Mouse (Mus musculus) hindbrain, embryonic 11.5 days (tissue): ENCODE results near the gene Tox2. TPM values are rescaled to one million over a fixed set of nuclear protein-coding genes. Genes with fewer than 3 reads are reported as not detected.

ENCODE experiments used
- ATAC-seq: fragments of 200-750 bp; cut with Nextera tagmentation; 2 replicates; pipeline ENCODE4 v1.8.0; 2017; ENCODE audit warnings: mild to moderate bottlenecking, moderate TSS enrichment, moderate library complexity; ENCODE audit not compliant: low FRiP score
- DNase-seq: peaks from one replicate; pipeline ENCODE4 v3.0.0-alpha.2; 2015; ENCODE audit warnings: low spot score
- H3K27ac ChIP-seq: fragments of 300-500 bp; sonication (generic); 2 replicates; pipeline ENCODE4 v1.5.1; 2014; ENCODE audit warnings: mild to moderate bottlenecking, low read depth, low read length
- H3K27me3 ChIP-seq: fragments of 300-500 bp; sonication (generic); 2 replicates; pipeline ENCODE4 v1.6.1; 2014; ENCODE audit warnings: mild to moderate bottlenecking, low read length, moderate library complexity, mixed read lengths; ENCODE audit not compliant: control insufficient read depth, insufficient read depth
- H3K36me3 ChIP-seq: fragments of 300-500 bp; sonication (generic); 2 replicates; pipeline ENCODE4 v1.6.1; 2014; ENCODE audit warnings: mild to moderate bottlenecking, low read length, moderate library complexity, mixed read lengths; ENCODE audit not compliant: control insufficient read depth, insufficient read depth
- H3K4me1 ChIP-seq: fragments of 300-500 bp; sonication (generic); replicated peaks from 2 replicates; pipeline ENCODE4 v1.6.1; 2014; ENCODE audit warnings: low read length, mixed read lengths; ENCODE audit not compliant: control insufficient read depth, insufficient read depth
- H3K4me2 ChIP-seq: fragments of 300-500 bp; sonication (generic); replicated peaks from 2 replicates; pipeline ENCODE4 v1.6.1; 2014; ENCODE audit warnings: mild to moderate bottlenecking, low read depth, low read length
- H3K4me3 ChIP-seq: fragments of 300-500 bp; sonication (generic); 2 replicates; pipeline ENCODE4 v1.5.1; 2014; ENCODE audit warnings: low read depth, low read length
- H3K9ac ChIP-seq: fragments of 300-500 bp; sonication (generic); 2 replicates; pipeline ENCODE4 v1.6.1; 2014; ENCODE audit warnings: low read depth, low read length
- H3K9me3 ChIP-seq: fragments of 300-500 bp; sonication (generic); 2 replicates; pipeline ENCODE4 v1.6.1; 2016; ENCODE audit warnings: low read length; ENCODE audit not compliant: control insufficient read depth
- WGBS: fragments of 180-500 bp; shearing (Covaris S2); extraction: QIAGEN DNeasy Blood & Tissue Kit; methylation state at CpG from one replicate; pipeline ENCODE4 v1.1.7; 2014; 5-methylcytosine and 5-hydroxymethylcytosine counted together
- polyA plus RNA-seq: library from polyadenylated mRNA; unstranded; fragments of >200 nt; fragmentation: Nextera tagmentation; extraction: Ambion mirVana; gene quantifications from 2 replicates; pipeline ENCODE4 v1.2.1, GENCODE M21; 2014

Tox2 gene
- polyA plus RNA-seq, 1 experiment from 2014 or later = 17.5 TPM

- Histone ChIP-seq H3K9me3 (0 out of 2 replicates have a peak, but pooled peaks cover 3% of the 10 kb centered on the region), H3K4me3 (no peak overlapping the region), H3K4me1 (peaks cover 7% of the 10 kb centered on the region), H3K36me3 (no peaks in the 10 kb centered on the region), H3K4me2 (peak overlapping the region; percentile 87; the same call in 1 of the 2 replicates), H3K9ac (no peak overlapping the region), H3K27ac (no peak overlapping the region), H3K27me3 (peaks cover 10% of the 10 kb centered on the region)
- no peak for ATAC-seq
- no peak for DNase-seq
- WGBS = 37% methylated on average over 8 of the region's 8 CpGs
Observed at GRCm38 (mm10) chr2:163201897-163202296, 1.0 kb upstream of the Tox2 start.

GRCm38 (mm10) chr2:163202553-163202883, 407 bp upstream of the Tox2 start:
- peak overlapping the region; percentile 48 for H3K4me3 ChIP-seq
- H3K4me1 ChIP-seq = peaks cover 7% of the 10 kb centered on the region
- WGBS = 6% methylated on average over 4 of the region's 4 CpGs
- H3K9ac ChIP-seq = no peak overlapping the region; the same call in 1 of the 2 replicates
- ATAC-seq (no peak), DNase-seq (no peak)
- no peaks in the 10 kb centered on the region for H3K36me3 ChIP-seq
- no peak overlapping the region for H3K27ac ChIP-seq
- peaks cover 10% of the 10 kb centered on the region for H3K27me3 ChIP-seq
- H3K4me2 ChIP-seq = peak overlapping the region; percentile 87
- H3K9me3 ChIP-seq = 0 out of 2 replicates have a peak, but pooled peaks cover 3% of the 10 kb centered on the region

- Histone ChIP-seq H3K4me3 (peak overlapping the region; percentile 48), H3K4me2 (peak overlapping the region; percentile 87), H3K27ac (no peak overlapping the region; the same call in 1 of the 2 replicates), H3K4me1 (peaks cover 7% of the 10 kb centered on the region), H3K36me3 (no peaks in the 10 kb centered on the region), H3K9me3 (0 out of 2 replicates have a peak, but pooled peaks cover 3% of the 10 kb centered on the region), H3K9ac (peak overlapping the region; percentile 62), H3K27me3 (peaks cover 10% of the 10 kb centered on the region)
- ATAC-seq (peak; percentile 18), DNase-seq (peak; percentile 73)
- 2% methylated on average over 75 of the region's 75 CpGs for WGBS
Observed at GRCm38 (mm10) chr2:163203635-163204547, 966 bp downstream of the Tox2 start.

DNA sequence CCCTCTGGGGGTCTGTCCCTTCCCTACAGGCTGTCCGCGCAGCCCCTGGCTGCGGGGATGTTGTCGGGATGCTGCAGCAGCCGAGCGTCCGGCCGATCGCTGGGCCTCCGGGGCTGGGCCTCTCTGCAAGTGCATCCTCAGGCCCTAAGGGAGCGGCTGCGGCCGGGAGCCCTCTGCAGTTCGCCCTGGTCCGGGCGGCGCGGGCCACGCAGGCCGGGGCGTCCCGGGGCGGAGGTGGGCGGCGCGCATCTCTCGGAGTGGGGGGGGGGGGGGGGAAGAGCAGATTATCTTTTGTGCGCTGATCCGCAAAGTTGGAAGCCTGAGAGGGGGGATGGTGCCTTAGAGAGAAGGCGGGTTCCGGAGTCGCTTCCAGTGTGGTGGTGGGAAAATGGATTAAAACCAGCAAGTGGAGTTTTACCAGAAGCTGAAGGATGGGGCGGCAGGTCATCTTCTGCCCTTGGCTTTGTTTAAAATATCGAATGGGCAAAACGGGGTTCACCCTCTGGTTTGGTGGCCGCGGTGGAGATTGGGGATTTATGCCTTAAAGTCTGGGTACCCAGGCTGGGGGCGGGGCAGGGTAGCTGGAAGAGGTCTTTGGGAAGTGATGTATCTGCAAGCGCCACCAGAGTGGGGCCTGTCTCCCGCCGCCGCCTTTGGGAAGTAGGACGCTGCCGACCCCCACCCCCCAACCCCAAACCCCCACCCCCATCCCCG, 1.8 kb downstream of the Tox2 start:
- WGBS = under 1% methylated on average over 25 of the region's 45 CpGs
- H3K9ac ChIP-seq = peak overlapping the region; percentile 62
- H3K9me3 ChIP-seq = 0 out of 2 replicates have a peak, but pooled peaks cover 3% of the 10 kb centered on the region
- peak overlapping the region; percentile 48 for H3K4me3 ChIP-seq
- H3K27me3 ChIP-seq = peaks cover 10% of the 10 kb centered on the region
- H3K4me2 ChIP-seq = peak overlapping the region; percentile 87
- H3K27ac ChIP-seq = no peak overlapping the region; the same call in 1 of the 2 replicates
- DNase-seq (peak; percentile 66), ATAC-seq (peak; percentile 50)
- H3K4me1 ChIP-seq = peaks cover 7% of the 10 kb centered on the region
- no peaks in the 10 kb centered on the region for H3K36me3 ChIP-seq

DNA sequence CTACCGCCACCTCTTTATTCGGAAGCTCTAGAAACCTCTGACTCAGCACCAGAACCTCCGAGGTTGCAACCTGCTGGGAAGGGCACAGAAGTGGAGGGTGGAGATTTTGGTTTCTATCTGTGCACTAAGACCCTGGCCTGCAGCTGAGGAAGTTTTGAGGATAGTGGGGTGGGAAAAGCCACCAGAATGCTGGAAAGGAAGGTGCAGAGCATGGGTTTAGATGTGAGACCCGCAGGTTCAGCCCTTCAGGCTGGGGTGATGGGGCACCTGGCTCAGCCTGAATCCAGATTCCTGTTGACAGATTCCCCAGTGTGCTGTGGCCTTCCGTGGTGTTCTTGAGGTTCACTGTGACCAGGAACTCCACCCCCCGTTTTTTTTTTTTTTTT, 2.3 kb downstream of the Tox2 start:
- peak; percentile 42 for DNase-seq
- peaks cover 10% of the 10 kb centered on the region for H3K27me3 ChIP-seq
- no peaks in the 10 kb centered on the region for H3K36me3 ChIP-seq
- H3K4me2 ChIP-seq = peak overlapping the region; percentile 87
- H3K9ac ChIP-seq = peak overlapping the region; percentile 62; the same call in 1 of the 2 replicates
- no peak for ATAC-seq
- 5% methylated on average over 6 of the region's 6 CpGs for WGBS
- peaks cover 7% of the 10 kb centered on the region for H3K4me1 ChIP-seq
- peak overlapping the region; percentile 48 for H3K4me3 ChIP-seq
- H3K9me3 ChIP-seq = 0 out of 2 replicates have a peak, but pooled peaks cover 3% of the 10 kb centered on the region
- H3K27ac ChIP-seq = 0 out of 2 replicates have a peak overlapping the region, but pooled peaks have one; percentile 10

DNA sequence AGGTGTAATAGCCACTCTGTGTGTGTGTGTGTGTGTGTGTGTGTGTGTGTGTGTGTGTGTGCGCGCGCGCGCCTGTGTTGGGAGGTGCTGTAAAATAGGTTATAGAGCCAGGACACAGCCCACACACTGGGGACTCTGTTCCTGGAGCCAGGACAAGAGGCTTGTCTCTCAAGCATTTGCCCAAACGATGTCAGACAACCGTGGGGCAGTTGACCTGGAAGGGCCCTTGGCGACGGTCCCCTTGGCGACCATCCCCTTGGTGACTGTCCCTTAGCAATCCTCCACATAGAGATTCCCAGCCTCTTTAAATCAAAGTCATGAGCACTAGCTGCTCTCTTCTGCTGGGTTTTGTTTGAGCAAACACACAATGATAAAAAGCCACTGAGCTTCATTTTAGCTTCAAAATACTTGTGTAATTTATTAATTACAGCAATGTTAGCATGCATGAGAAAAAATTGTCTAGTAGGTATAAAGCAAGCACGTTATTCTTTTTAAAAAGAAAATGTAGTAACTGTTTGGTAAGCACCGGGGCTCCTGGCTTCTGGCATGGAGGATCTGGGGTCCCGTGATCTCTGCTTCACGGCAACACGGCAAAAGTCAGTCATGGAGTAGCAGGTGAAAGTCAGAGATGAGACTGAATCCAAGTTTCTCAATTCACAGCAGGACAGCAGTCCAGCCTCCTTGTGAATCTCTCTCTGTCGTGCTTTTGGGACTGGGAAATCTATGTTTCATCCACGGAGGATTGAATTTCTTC, 3.0 kb downstream of the Tox2 start:
- 25% methylated on average over 17 of the region's 17 CpGs for WGBS

DNA sequence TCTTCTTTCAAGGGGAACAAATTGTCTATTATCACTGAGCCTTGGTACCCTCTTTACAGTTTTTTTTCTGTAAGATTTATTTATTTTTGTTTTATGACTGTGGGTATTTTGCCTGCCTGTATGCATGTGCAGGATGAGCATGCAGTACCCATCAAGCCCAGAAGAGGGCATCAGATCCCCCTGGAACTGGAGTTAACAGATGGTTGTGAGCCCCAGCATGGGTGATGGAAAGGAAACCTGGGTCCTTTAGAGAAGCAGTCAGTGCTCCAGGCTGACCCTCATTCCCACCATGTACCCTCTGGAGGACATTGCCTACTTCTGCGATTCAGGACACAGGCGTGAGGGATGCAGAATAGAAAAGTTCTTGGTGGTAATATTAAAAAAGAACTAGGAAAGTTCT, 4.4 kb downstream of the Tox2 start:
- Histone ChIP-seq H3K36me3 (no peaks in the 10 kb centered on the region), H3K9me3 (no peaks in the 10 kb centered on the region), H3K4me3 (no peak overlapping the region), H3K9ac (no peak overlapping the region), H3K4me1 (peaks cover 7% of the 10 kb centered on the region), H3K27me3 (peaks cover 10% of the 10 kb centered on the region), H3K4me2 (no peak overlapping the region), H3K27ac (no peak overlapping the region)
- WGBS = 95% methylated on average over 2 of the region's 2 CpGs
- DNase-seq = no peak
- no peak for ATAC-seq

More for the DNA sequence above, 3.0 kb downstream of the Tox2 start:
- DNase-seq (peak; percentile 88), ATAC-seq (peak; percentile 11; the same call in 1 of the 2 replicates)
- H3K4me2 ChIP-seq = peak overlapping the region; percentile 87
- H3K9ac ChIP-seq = no peak overlapping the region
- H3K27me3 ChIP-seq = peaks cover 10% of the 10 kb centered on the region
- H3K4me1 ChIP-seq = peaks cover 7% of the 10 kb centered on the region
- no peak overlapping the region for H3K27ac ChIP-seq
- H3K36me3 ChIP-seq = no peaks in the 10 kb centered on the region
- 0 out of 2 replicates have a peak, but pooled peaks cover 2% of the 10 kb centered on the region for H3K9me3 ChIP-seq
- H3K4me3 ChIP-seq = peak overlapping the region; percentile 48; the same call in 1 of the 2 replicates

- H3K4me1 ChIP-seq = no peaks in the 10 kb centered on the region; the same call in 1 of the 2 replicates
- 90% methylated on average over 8 of the region's 8 CpGs for WGBS
- H3K36me3 ChIP-seq = no peaks in the 10 kb centered on the region
- no peak overlapping the region for H3K9ac ChIP-seq
- peaks cover under 1% of the 10 kb centered on the region for H3K27me3 ChIP-seq
- ATAC-seq (no peak), DNase-seq (no peak)
- no peak overlapping the region for H3K4me3 ChIP-seq
- no peaks in the 10 kb centered on the region for H3K9me3 ChIP-seq
- no peak overlapping the region for H3K4me2 ChIP-seq
- no peak overlapping the region for H3K27ac ChIP-seq
Observed at GRCm38 (mm10) chr2:163209139-163209538, 6.2 kb downstream of the Tox2 start.
